Mouse (Mus musculus): ENCODE measurements at regions not wholly inside any gene's neighbourhood (a gene's known extent, or its start where the extent isn't known, plus 50 kb on each side); places are given as distances from the start of the nearest gene placed in this dataset.
"Not testable (repeated sequence)": the region's sequence is repeated elsewhere in the genome, so short reads cannot be mapped to it uniquely, and the experiment has no call there.

DNA sequence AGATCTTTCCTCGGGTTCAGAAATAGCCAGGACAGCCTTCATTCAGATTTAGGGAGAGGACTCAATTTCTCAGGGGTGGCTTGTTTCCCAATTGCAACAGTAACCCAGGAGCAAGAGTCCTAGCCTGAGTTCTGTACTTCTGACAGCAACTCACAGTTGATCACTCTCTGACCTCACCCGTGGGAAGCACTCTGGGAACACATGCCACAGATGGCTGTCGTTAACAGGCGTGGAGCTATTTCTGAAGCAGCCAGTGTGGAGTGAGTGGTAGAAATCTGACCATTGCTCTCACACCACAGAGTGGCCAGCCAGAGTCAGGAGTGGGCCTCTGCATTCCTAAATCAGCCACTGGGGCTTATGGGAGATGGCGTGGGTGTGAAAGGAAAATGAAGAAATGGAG, 63.3 kb downstream of the Rhob start:
- POLR2A ChIA-PET = interaction anchor here (0.6 kb wide), 1 partner anchor 86 kb away, joined by 4 read pairs; no protein-coding TSS in a partner anchor
- no peak for DNase-seq (ENCODE audit: low read depth, low spot score)
- TF ChIP-seq CTCF (IDR thresholded peaks at IDR 0.05) = no peak
- CTCF ChIA-PET = interaction anchor here (0.7 kb wide), 1 partner anchor 20 kb away, joined by 3 read pairs; no protein-coding TSS in a partner anchor
- H3K27me3 ChIP-seq = no peaks in the 10 kb centered on the region
- in situ Hi-C loops (cut with MboI; ENCODE audit: low pct_unique_long_range_greater_than_20kb) = no loop called here
- ATAC-seq = no peak

- POLR2A ChIA-PET = interaction anchor here (0.6 kb wide), 1 partner anchor 87 kb away, joined by 4 read pairs; no protein-coding TSS in a partner anchor
- CTCF ChIA-PET; H3K27me3 ChIP-seq; ATAC-seq; in situ Hi-C loops (cut with MboI; ENCODE audit: low pct_unique_long_range_greater_than_20kb); DNase-seq (ENCODE audit: low read depth, low spot score): not testable (repeated sequence)
Measured at GRCm38 (mm10) chr12:8435651-8436348, 64.0 kb downstream of the Rhob start.

- no peaks in the 10 kb centered on the region for H3K27me3 ChIP-seq
- no peak for DNase-seq (ENCODE audit: low read depth, low spot score)
- ATAC-seq = no peak
- CTCF ChIA-PET = no interaction called here
- POLR2A ChIA-PET = interaction anchor here (1.1 kb wide), 1 partner anchor 11 kb away, joined by 5 read pairs; no protein-coding TSS in a partner anchor
- in situ Hi-C loops (cut with MboI; ENCODE audit: low pct_unique_long_range_greater_than_20kb) = no loop called here
- TF ChIP-seq CTCF (IDR thresholded peaks at IDR 0.05) = no peak
Measured at GRCm38 (mm10) chr12:8428228-8428990, 71.4 kb downstream of the Rhob start.

DNA sequence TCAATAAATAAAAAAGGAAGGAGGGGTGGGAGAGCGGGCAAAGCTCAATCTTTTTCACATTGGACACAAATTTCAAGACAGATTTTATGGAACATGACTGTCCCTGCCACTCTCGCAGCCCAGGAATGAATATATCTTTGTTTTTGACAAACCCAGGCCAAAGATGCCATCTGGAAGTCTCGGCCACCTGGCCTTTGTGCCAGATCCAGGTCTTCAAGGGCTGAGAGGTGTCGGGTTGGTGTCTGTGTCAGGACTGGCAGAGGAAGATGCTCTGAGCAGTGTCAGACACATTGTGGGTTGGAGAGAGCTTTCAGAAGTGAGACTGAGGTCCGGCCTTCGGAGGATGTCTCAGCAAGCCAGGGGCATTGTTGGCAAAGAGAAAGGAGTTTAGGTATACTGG, 75.3 kb downstream of the Rhob start:
- no peak for TF ChIP-seq CTCF (IDR thresholded peaks at IDR 0.05)
- H3K27me3 ChIP-seq = no peaks in the 10 kb centered on the region
- DNase-seq (ENCODE audit: low read depth, low spot score) = no peak
- no peak for ATAC-seq
- ChIA-PET CTCF (interaction anchor here (1.3 kb wide), 1 partner anchor 72 kb away, joined by 3 read pairs; no protein-coding TSS in a partner anchor), POLR2A (interaction anchor here (0.9 kb wide), 1 partner anchor 68 kb away, joined by 4 read pairs; no protein-coding TSS in a partner anchor)
- in situ Hi-C loops (cut with MboI; ENCODE audit: low pct_unique_long_range_greater_than_20kb) = no loop called here

- no peak for ATAC-seq
- no peaks in the 10 kb centered on the region for H3K27me3 ChIP-seq
- POLR2A ChIA-PET = no interaction called here
- in situ Hi-C loops (cut with MboI; ENCODE audit: low pct_unique_long_range_greater_than_20kb) = no loop called here
- CTCF ChIA-PET = no interaction called here
- no peak for TF ChIP-seq CTCF (IDR thresholded peaks at IDR 0.05)
- DNase-seq (ENCODE audit: low read depth, low spot score) = no peak
Measured at GRCm38 (mm10) chr12:8422676-8423075, 77.1 kb downstream of the Rhob start.

- in situ Hi-C loops (cut with MboI; ENCODE audit: low pct_unique_long_range_greater_than_20kb) = no loop called here
- ATAC-seq (no peak), DNase-seq (ENCODE audit: low read depth, low spot score) (no peak)
- POLR2A ChIA-PET = no interaction called here
- no peak for TF ChIP-seq CTCF (IDR thresholded peaks at IDR 0.05)
- no peaks in the 10 kb centered on the region for H3K27me3 ChIP-seq
- CTCF ChIA-PET = no interaction called here
Measured at GRCm38 (mm10) chr12:8421271-8421567, 78.6 kb downstream of the Rhob start.

DNA sequence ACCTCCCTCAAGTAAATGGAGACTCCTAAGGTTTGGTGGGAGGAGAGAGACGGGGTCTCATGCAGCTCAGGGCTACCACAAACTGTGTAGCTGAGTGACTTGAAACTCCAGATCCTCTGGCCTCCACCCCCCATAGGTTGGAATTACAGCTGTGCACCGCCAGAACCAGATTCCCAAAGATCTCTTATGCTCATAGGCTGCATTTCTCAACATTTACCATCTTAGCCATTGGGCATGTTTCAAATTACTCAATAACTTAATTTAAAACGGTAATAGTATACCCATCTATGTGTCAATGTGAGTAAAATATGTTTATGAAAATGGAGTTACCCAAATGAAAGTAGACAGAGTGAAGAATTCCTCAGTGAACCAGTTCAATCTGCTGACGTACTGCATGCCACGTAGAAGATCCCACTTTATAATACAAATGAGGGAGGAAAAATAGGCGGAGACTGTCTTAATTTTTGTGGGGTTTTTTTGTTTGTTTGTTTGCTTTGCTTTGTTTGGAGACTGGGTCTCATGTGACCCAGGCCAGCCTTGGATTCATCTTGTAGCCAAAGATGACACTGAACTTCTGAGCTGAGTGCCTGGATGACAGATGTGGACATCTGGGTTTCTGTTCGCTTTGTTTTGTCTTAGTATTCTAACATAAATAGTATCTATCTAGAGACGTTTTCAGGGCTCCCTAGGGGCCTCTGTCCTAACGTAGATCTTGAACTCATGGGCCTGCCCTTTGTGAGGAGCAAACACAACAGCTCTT, 79.1 kb downstream of the Rhob start:
- POLR2A ChIA-PET = no interaction called here
- ATAC-seq (no peak), DNase-seq (ENCODE audit: low read depth, low spot score) (no peak)
- no peaks in the 10 kb centered on the region for H3K27me3 ChIP-seq
- TF ChIP-seq CTCF (IDR thresholded peaks at IDR 0.05) = no peak
- CTCF ChIA-PET = interaction anchor here (2.9 kb wide), 1 partner anchor 10 kb away, joined by 8 read pairs; no protein-coding TSS in a partner anchor
- in situ Hi-C loops (cut with MboI; ENCODE audit: low pct_unique_long_range_greater_than_20kb) = no loop called here

DNA sequence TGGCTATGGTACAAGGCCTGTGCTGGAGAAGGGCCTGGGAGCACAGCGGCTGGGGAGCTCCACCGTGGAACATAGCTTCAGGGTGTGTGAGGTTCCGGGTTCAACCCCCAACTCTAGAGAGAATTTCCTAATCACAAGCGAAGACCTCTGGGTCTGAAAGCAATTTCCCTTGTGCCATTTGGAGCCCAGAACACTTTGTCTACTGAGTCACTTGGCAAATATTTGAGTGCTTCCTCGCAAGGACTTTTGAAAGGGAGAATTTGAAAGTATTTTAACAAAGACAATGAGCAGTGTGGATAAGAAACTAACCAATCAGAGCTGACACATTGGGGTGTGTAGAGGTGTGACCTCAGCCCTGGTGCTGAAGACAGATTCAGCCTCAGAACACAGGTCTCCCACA, 80.9 kb downstream of the Rhob start:
- in situ Hi-C loops (cut with MboI; ENCODE audit: low pct_unique_long_range_greater_than_20kb) = no loop called here
- TF ChIP-seq CTCF (IDR thresholded peaks at IDR 0.05) = no peak
- DNase-seq (ENCODE audit: low read depth, low spot score) (no peak), ATAC-seq (no peak)
- no peaks in the 10 kb centered on the region for H3K27me3 ChIP-seq
- POLR2A ChIA-PET = no interaction called here
- CTCF ChIA-PET = interaction anchor here (0.8 to 2.9 kb wide), 5 partner anchors 8 to 83 kb away, joined by 3 to 8 read pairs (median 3); partner anchors contain the start of gene Rhob

- ChIA-PET CTCF (interaction anchor here (1.4 kb wide), 1 partner anchor 20 kb away, joined by 3 read pairs; no protein-coding TSS in a partner anchor), POLR2A (interaction anchor here (1.3 kb wide), 1 partner anchor 12 kb away, joined by 5 read pairs; no protein-coding TSS in a partner anchor)
- DNase-seq (ENCODE audit: low read depth, low spot score) (no peak), ATAC-seq (no peak)
- H3K27me3 ChIP-seq = no peaks in the 10 kb centered on the region
- TF ChIP-seq CTCF (IDR thresholded peaks at IDR 0.05) = no peak
- in situ Hi-C loops (cut with MboI; ENCODE audit: low pct_unique_long_range_greater_than_20kb) = no loop called here
Measured at GRCm38 (mm10) chr12:8417127-8417790, 82.5 kb downstream of the Rhob start.

- ChIA-PET CTCF (interaction anchor here (2.4 kb wide), 1 partner anchor 7 kb away, joined by 8 read pairs; no protein-coding TSS in a partner anchor), POLR2A (no interaction called here)
- no peak for ATAC-seq
- in situ Hi-C loops (cut with MboI; ENCODE audit: low pct_unique_long_range_greater_than_20kb) = no loop called here
- H3K27me3 ChIP-seq = no peaks in the 10 kb centered on the region
- no peak for TF ChIP-seq CTCF (IDR thresholded peaks at IDR 0.05)
- no peak for DNase-seq (ENCODE audit: low read depth, low spot score)
Measured at GRCm38 (mm10) chr12:8412125-8412524, 87.7 kb downstream of the Rhob start.

Measured in Patski (cell line).